Mouse (Mus musculus) left cerebral cortex, postnatal 10 days (tissue): ENCODE results near the gene Tmem169. TPM values are rescaled to one million over a fixed set of nuclear protein-coding genes. Genes with fewer than 3 reads are reported as not detected.

Experiments used
- DNase-seq, 2 experiments: peaks; one replicate each; pipeline ENCODE4 v3.0.0; 2021 to 2022; ENCODE audit warnings: low spot score in 2 of 2, mixed read lengths in 1 of 2; ENCODE audit errors: extremely low spot score in 1 of 2
- intact Hi-C: fragments of 180-260 bp; cut with DNase I; formaldehyde crosslinking; loops from one replicate; pipeline ENCODE4 v1.15.1; 2025
- total RNA-seq, 2 experiments: library from RNA; stranded (reverse); gene quantifications; 2 replicates each; pipeline ENCODE4 v1.2.3; 2021

Tmem169 gene
- total RNA-seq, 2 experiments from 2014 or later, result 35.7 to 39.7 TPM

GRCm38 (mm10) chr1:72278085-72278484 is 6.1 kb upstream of the Tmem169 start:
- no peak for DNase-seq
- intact Hi-C loops, result no loop called here

- DNase-seq, result no peak
- intact Hi-C loops, result no loop called here
These were observed 1.6 kb upstream of the Tmem169 start for GRCm38 (mm10) chr1:72282604-72283003.

DNA sequence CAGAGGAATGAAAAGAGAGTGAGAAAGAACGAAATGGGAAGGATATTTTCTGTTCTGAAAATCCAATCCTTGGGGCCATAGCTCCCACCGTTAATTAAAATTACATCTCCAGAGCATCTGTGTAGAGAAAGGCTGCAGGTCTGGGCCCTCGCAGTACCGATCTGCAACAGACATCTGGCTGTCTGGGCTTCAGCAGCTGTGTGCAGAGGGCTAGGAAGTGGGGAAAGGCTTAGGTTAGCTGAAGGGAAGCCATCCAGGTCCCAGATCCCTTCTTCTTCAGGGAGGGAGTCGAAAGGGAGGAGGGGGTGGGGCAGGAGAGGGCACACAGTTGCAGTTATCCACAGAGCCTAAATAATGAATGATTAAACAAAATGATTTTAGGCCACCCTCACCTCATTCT is 370 bp downstream of the Tmem169 start:
- peak in 1 of 2 experiments; percentile 30 for DNase-seq
- intact Hi-C loops, result no loop called here

DNA sequence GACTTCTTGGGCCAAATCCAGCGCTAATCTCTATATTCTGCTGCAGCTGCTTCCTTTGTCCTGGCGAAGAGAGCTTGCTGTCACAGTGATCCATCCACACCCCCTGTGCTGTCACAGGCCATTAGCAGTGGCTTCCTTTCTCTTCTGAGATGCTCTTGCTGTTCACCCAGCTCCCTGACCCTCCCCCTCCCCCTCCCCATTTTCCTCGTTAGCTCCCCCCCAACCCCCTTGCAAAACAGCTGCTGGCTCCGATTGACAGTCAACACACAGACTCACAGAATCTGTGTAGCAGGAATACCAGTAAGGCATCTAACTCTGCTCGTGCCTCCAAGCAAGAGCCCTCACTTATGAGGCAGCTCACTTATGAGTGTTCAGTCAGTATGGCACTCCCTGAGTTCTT is 2.7 kb downstream of the Tmem169 start:
- no peak for DNase-seq
- intact Hi-C loops, result no loop called here

DNA sequence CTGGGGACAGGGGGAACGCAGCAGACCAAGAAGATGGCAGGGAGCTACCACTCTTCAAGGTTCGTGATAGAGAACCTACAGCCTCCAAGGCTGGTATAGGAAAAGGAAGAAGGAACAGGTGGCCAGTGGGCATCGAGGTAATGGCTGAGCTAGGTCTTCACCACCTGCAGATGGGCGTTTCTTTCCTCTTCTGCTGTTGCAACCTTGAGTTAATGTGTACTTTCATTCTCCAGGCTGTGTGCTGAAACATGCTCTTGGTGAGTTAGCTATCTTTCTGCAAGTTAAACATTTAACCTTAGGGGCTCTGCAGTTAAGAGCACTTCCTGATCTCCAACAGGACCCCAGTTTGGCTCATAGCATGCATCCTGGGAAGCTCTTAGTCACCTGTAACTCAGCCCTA is 3.7 kb downstream of the Tmem169 start:
- intact Hi-C loops, result no loop called here
- no peak for DNase-seq

GRCm38 (mm10) chr1:72288527-72289150 is 4.5 kb downstream of the Tmem169 start:
- intact Hi-C loops, result no loop called here
- DNase-seq, result no peak

DNA sequence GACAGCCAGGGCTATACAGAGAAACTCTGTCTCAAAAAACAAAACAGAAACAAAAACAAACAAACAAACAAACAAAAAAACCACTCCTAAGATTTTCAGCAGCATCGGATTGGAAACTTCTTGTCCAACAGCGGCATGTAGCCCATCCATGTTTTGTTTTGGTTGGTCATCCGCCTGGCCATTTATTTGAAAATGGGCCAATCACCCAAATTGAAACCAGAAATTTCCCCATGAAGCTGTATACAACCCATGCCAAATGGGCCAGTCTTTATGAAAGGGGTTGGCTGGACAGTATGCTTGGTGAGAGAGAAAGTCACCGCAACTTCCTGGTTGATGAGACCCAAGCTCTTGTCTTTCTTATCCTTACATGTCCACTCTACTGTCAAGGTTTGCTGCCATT is 6.7 kb downstream of the Tmem169 start:
- intact Hi-C loops, result no loop called here
- no peak for DNase-seq

- intact Hi-C loops, result no loop called here
- DNase-seq, result no peak
These were observed 7.3 kb downstream of the Tmem169 start for GRCm38 (mm10) chr1:72291421-72291820.

- intact Hi-C loops, result no loop called here
- no peak for DNase-seq
These were observed 7.8 kb downstream of the Tmem169 start for GRCm38 (mm10) chr1:72291925-72292324.

GRCm38 (mm10) chr1:72293869-72294663 is 9.9 kb downstream of the Tmem169 start:
- DNase-seq, result no peak
- intact Hi-C loops, result no loop called here

- no peak for DNase-seq
These were observed 11.6 kb downstream of the Tmem169 start for GRCm38 (mm10) chr1:72295746-72296145.

DNA sequence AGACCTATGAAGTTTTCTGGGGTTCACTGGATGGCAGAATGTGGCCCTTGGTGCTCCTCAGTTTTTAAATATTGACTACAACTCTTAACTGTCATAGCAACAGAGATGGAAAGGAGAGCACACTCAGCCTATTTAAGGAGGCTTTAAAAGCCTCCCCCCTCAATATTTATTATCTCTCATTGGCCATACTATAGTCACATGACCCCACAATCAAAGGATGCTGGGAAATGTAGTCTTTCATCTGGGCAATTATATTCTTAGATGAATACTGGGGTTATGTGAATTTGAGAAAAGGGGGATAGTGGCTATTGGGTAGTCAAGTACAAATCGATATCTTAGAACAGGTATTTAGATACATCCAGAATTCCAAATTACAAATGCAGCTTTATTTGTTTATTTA is 17.7 kb downstream of the Tmem169 start:
- intact Hi-C loops, result loop anchor here (10.0 kb wide), 1 partner anchor 413 kb away; the partner anchor contains the start of gene Rpl37a
- no peak for DNase-seq

More at GRCm38 (mm10) chr1:72295746-72296145, 11.6 kb downstream of the Tmem169 start:
- intact Hi-C loops, result no loop called here

DNA sequence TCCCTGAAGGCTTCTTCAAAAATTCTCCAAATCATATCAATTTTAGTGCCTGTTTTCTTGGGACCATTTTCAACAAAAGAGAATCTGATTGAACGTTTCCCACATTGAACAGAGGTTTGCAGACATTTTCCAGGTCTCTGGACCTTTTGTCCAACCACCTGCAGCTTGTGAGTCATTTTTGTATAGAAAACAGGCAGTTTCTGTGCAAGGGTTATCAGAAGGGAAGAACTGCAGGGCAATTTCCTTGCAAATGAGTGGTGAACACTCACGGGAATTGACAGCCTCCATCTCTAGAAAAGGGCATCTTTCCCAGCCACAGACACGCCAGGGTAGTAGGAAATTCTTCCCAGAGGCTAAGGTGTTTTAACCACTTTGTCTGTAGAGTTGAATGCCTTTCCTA is 22.1 kb downstream of the Tmem169 start:
- intact Hi-C loops, result loop anchor here (5.0 to 10.0 kb wide), 2 partner anchors 231 to 409 kb away; partner anchors contain the start of genes March4 and Rpl37a

DNA sequence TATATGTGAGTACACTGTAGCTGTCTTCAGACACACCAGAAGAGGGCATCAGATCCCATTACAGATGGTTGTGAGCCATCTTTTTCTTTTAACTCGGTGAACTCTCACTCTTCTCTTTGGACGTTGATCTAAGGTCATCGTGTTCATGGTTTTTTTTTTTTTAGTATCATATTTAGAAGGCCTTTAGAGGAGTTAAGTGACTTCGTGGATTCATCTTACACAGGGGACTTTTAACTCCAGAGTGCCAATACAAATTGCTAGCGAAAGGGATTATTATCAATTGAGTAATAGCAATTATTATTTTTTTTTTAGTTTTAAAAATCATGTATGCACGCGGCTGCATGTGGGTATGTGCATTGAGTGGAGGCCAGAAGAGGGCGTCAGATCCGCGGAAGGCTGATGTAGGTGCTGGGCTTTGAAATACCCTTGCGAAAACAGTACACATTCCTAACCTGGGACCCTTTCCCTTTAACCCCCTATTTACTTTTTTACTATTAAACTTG is 22.6 kb downstream of the Tmem169 start:
- peak; percentile 38 to 53 for DNase-seq

More for the DNA sequence above, 22.1 kb downstream of the Tmem169 start:
- DNase-seq, result no peak

DNA sequence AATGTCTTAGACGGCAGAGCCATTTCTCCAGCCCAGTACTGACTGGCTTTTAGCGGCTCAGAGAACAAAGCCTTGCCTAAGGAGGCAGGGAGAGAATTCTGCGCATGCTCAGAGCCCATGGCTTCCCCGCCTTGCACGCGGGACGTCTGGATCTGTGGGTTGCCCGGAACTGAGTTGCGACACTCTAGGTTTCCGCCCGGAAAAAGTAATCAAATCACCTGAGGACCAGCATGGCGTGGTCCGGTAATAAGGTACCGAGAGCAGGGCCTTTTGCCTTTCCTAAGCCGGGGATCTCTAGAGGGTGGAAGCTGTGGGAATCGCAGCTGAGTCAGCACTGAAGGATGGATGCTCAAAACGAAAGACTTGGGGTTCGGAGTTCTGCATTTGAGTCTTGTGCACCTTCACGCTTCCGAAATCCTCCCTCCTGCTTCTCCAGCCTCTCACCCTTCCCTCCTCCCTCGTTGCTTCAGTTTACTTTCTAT is 23.2 kb downstream of the Tmem169 start, which contains the start of gene Xrcc5:
Gene Xrcc5, plus strand, starts transcription at position 105 of the 482 bp plus-strand sequence.
- intact Hi-C loops, result loop anchor here (5.0 to 10.0 kb wide), 2 partner anchors 230 to 407 kb away; partner anchors contain the start of genes March4 and Rpl37a

More for the DNA sequence above, 22.6 kb downstream of the Tmem169 start:
- intact Hi-C loops, result loop anchor here (5.0 to 10.0 kb wide), 2 partner anchors 231 to 408 kb away; partner anchors contain the start of genes March4 and Rpl37a

GRCm38 (mm10) chr1:72308919-72309318 is 24.8 kb downstream of the Tmem169 start:
- no peak for DNase-seq
- intact Hi-C loops, result loop anchor here (5.0 to 10.0 kb wide), 2 partner anchors 228 to 406 kb away; partner anchors contain the start of genes March4 and Rpl37a

More for the DNA sequence above, 23.2 kb downstream of the Tmem169 start, which contains the start of gene Xrcc5:
- peak; percentile 93 to 94 for DNase-seq

DNA sequence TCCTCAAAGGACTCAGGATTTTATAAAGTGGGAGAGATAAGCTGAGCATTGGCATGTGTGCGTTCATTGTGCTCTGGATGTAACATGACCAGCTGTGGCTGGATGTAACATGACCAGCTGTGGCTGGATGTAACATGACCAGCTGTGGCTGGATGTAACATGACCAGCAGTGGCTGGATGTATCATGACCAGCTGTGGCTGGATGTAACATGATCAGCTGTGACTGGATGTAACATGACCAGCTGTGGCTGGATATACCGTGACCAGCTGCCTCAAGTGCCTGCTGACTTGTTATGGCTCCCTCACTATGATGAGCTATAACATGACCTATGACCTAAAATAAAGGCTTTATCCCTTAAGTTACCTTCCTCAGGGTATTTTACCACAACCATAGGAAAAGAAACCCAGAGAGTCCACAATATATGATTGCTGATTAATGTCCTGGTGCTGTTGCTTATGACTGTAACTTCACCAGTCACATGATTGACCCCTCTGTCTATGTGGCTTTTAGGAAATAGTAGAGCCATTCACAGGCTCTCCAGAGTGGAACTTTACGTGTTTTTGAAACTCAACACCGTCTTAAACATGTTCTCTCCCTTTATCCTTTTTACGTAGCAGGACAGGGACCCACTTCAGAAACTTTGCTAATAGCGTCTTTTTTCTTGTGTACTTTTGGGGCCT is 25.7 kb downstream of the Tmem169 start:
- intact Hi-C loops, result loop anchor here (5.0 to 10.0 kb wide), 3 partner anchors 227 to 405 kb away; partner anchors contain the start of genes March4 and Rpl37a
- DNase-seq, result no peak

- intact Hi-C loops, result loop anchor here (5.0 kb wide), 1 partner anchor 264 kb away; no protein-coding TSS in a partner anchor
- DNase-seq, result no peak
These were observed 28.7 kb downstream of the Tmem169 start for GRCm38 (mm10) chr1:72312701-72313398.
